Mouse (Mus musculus) thymus, adult 2 months (tissue): ENCODE data around the gene Vezt.

Experiments
- CTCF ChIP-seq: fragments of 200-500 bp; IDR thresholded peaks from 2 replicates; pipeline ENCODE4 v1.5.1; 2012; ENCODE audit warnings: mild to moderate bottlenecking, control low read depth, low read length, moderate library complexity, borderline replicate concordance; ENCODE audit not compliant: control insufficient read depth, poor library complexity, insufficient read depth; ENCODE audit errors: extremely low read depth
- POLR2A ChIP-seq: fragments of 200-500 bp; IDR thresholded peaks from 2 replicates; pipeline ENCODE4 v1.6.1; 2012; ENCODE audit warnings: mild to moderate bottlenecking, low read length, control low read depth, moderate library complexity; ENCODE audit not compliant: control insufficient read depth, poor library complexity, insufficient read depth; ENCODE audit errors: extremely low read depth

DNA sequence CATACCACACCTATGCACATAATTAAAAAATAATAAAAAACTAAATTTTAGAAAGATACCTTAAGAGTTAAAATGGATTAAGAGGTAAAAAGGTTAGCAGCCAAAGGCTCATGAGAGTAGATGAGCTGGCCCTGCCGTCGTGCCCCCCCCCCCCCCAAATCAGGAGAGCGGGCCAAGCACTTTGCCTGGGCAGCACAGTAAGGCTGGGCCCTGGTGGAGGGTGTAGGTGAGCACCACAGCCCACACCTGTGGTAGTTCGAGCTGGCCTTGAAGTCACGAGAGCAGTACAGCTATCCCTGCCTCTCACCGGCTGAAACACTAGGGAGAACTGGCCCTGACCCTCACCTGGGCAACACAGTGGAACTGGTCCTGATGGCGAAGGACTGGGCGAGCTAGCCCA, 10.5 kb downstream of the Vezt start:
- no peak for TF ChIP-seq POLR2A
- no peak for TF ChIP-seq CTCF
